Mouse (Mus musculus): ENCODE measurements at regions not wholly inside any gene's neighbourhood (a gene's known extent, or its start where the extent isn't known, plus 50 kb on each side); places are given as distances from the start of the nearest gene placed in this dataset.
A peak's percentile ranks its signal among the peaks of the same experiment; 100 is the strongest.

GRCm38 (mm10) chrX:142534780-142535179 is 144.4 kb upstream of the Acsl4 start:
- 33% methylated on average over 8 of the region's 8 CpGs for WGBS
- H3K4me3 ChIP-seq (ENCODE audit: insufficient read depth, low read depth, low read length), result no peak overlapping the region
- no peak for TF ChIP-seq POLR2A (IDR thresholded peaks at IDR 0.05; ENCODE audit: insufficient read depth, low read depth, low read length)
- no peak for TF ChIP-seq CTCF (IDR thresholded peaks at IDR 0.05; ENCODE audit: insufficient read depth, low read depth, low read length)
- no peak overlapping the region for H3K27ac ChIP-seq (ENCODE audit: insufficient read depth, low read depth, low read length)
- H3K4me1 ChIP-seq (ENCODE audit: control insufficient read depth, insufficient read depth, low read length), result no peaks in the 10 kb centered on the region

GRCm38 (mm10) chrX:142535540-142535939 is 145.2 kb upstream of the Acsl4 start:
- H3K4me3 ChIP-seq (ENCODE audit: insufficient read depth, low read depth, low read length), result no peak overlapping the region
- TF ChIP-seq CTCF (IDR thresholded peaks at IDR 0.05; ENCODE audit: insufficient read depth, low read depth, low read length) (no peak), POLR2A (IDR thresholded peaks at IDR 0.05; ENCODE audit: insufficient read depth, low read depth, low read length) (no peak)
- no peak overlapping the region for H3K27ac ChIP-seq (ENCODE audit: insufficient read depth, low read depth, low read length)
- H3K4me1 ChIP-seq (ENCODE audit: control insufficient read depth, insufficient read depth, low read length), result no peaks in the 10 kb centered on the region
- WGBS, result 96% methylated on average over 1 of the region's 1 CpGs

- TF ChIP-seq POLR2A (IDR thresholded peaks at IDR 0.05; ENCODE audit: insufficient read depth, low read depth, low read length), result no peak
- TF ChIP-seq CTCF (IDR thresholded peaks at IDR 0.05; ENCODE audit: insufficient read depth, low read depth, low read length), result no peak
- Histone ChIP-seq H3K4me1 (ENCODE audit: control insufficient read depth, insufficient read depth, low read length) (no peaks in the 10 kb centered on the region), H3K27ac (ENCODE audit: insufficient read depth, low read depth, low read length) (no peak overlapping the region), H3K4me3 (ENCODE audit: insufficient read depth, low read depth, low read length) (no peak overlapping the region)
- 85% methylated on average over 2 of the region's 2 CpGs for WGBS
Measured at GRCm38 (mm10) chrX:142535954-142536353, 145.3 kb upstream of the Tmem164 start.

GRCm38 (mm10) chrX:142537259-142537963 is 143.8 kb upstream of the Tmem164 start:
- Histone ChIP-seq H3K4me1 (ENCODE audit: control insufficient read depth, insufficient read depth, low read length) (no peaks in the 10 kb centered on the region), H3K4me3 (ENCODE audit: insufficient read depth, low read depth, low read length) (no peak overlapping the region), H3K27ac (ENCODE audit: insufficient read depth, low read depth, low read length) (no peak overlapping the region)
- WGBS, result 91% methylated on average over 5 of the region's 5 CpGs
- TF ChIP-seq POLR2A (IDR thresholded peaks at IDR 0.05; ENCODE audit: insufficient read depth, low read depth, low read length), result no peak
- no peak for TF ChIP-seq CTCF (IDR thresholded peaks at IDR 0.05; ENCODE audit: insufficient read depth, low read depth, low read length)

- Histone ChIP-seq H3K4me1 (ENCODE audit: control insufficient read depth, insufficient read depth, low read length) (no peaks in the 10 kb centered on the region), H3K27ac (ENCODE audit: insufficient read depth, low read depth, low read length) (no peak overlapping the region), H3K4me3 (ENCODE audit: insufficient read depth, low read depth, low read length) (no peak overlapping the region)
- TF ChIP-seq POLR2A (IDR thresholded peaks at IDR 0.05; ENCODE audit: insufficient read depth, low read depth, low read length), result no peak
- 0 out of 2 replicates have a peak, but pooled peaks have one; percentile 30 for TF ChIP-seq CTCF (IDR thresholded peaks at IDR 0.05; ENCODE audit: insufficient read depth, low read depth, low read length)
- WGBS, result 22% methylated on average over 7 of the region's 7 CpGs
Measured at GRCm38 (mm10) chrX:142540264-142540663, 140.9 kb upstream of the Tmem164 start.

GRCm38 (mm10) chrX:142552196-142552595 is 129.0 kb upstream of the Tmem164 start:
- no peak overlapping the region for H3K4me3 ChIP-seq (ENCODE audit: insufficient read depth, low read depth, low read length)
- 81% methylated on average over 4 of the region's 4 CpGs for WGBS
- no peaks in the 10 kb centered on the region for H3K4me1 ChIP-seq (ENCODE audit: control insufficient read depth, insufficient read depth, low read length)
- TF ChIP-seq POLR2A (IDR thresholded peaks at IDR 0.05; ENCODE audit: insufficient read depth, low read depth, low read length) (no peak), CTCF (IDR thresholded peaks at IDR 0.05; ENCODE audit: insufficient read depth, low read depth, low read length) (no peak)
- H3K27ac ChIP-seq (ENCODE audit: insufficient read depth, low read depth, low read length), result no peak overlapping the region

- WGBS, result 20% methylated on average over 5 of the region's 5 CpGs
- no peaks in the 10 kb centered on the region for H3K4me1 ChIP-seq (ENCODE audit: control insufficient read depth, insufficient read depth, low read length)
- no peak for TF ChIP-seq POLR2A (IDR thresholded peaks at IDR 0.05; ENCODE audit: insufficient read depth, low read depth, low read length)
- TF ChIP-seq CTCF (IDR thresholded peaks at IDR 0.05; ENCODE audit: insufficient read depth, low read depth, low read length), result no peak
- no peak overlapping the region for H3K27ac ChIP-seq (ENCODE audit: insufficient read depth, low read depth, low read length)
- H3K4me3 ChIP-seq (ENCODE audit: insufficient read depth, low read depth, low read length), result no peak overlapping the region
Measured at GRCm38 (mm10) chrX:142554161-142554560, 127.0 kb upstream of the Tmem164 start.

- Histone ChIP-seq H3K27ac (ENCODE audit: insufficient read depth, low read depth, low read length) (no peak overlapping the region), H3K4me3 (ENCODE audit: insufficient read depth, low read depth, low read length) (no peak overlapping the region), H3K4me1 (ENCODE audit: control insufficient read depth, insufficient read depth, low read length) (0 out of 2 replicates have a peak, but pooled peaks cover 2% of the 10 kb centered on the region)
- WGBS, result 77% methylated on average over 5 of the region's 5 CpGs
- TF ChIP-seq CTCF (IDR thresholded peaks at IDR 0.05; ENCODE audit: insufficient read depth, low read depth, low read length) (no peak), POLR2A (IDR thresholded peaks at IDR 0.05; ENCODE audit: insufficient read depth, low read depth, low read length) (no peak)
Measured at GRCm38 (mm10) chrX:142557496-142557895, 123.7 kb upstream of the Tmem164 start.

- TF ChIP-seq CTCF (IDR thresholded peaks at IDR 0.05; ENCODE audit: insufficient read depth, low read depth, low read length) (no peak), POLR2A (IDR thresholded peaks at IDR 0.05; ENCODE audit: insufficient read depth, low read depth, low read length) (no peak)
- no peak overlapping the region for H3K4me3 ChIP-seq (ENCODE audit: insufficient read depth, low read depth, low read length)
- H3K4me1 ChIP-seq (ENCODE audit: control insufficient read depth, insufficient read depth, low read length), result 0 out of 2 replicates have a peak, but pooled peaks cover 2% of the 10 kb centered on the region
- 32% methylated on average over 2 of the region's 2 CpGs for WGBS
- H3K27ac ChIP-seq (ENCODE audit: insufficient read depth, low read depth, low read length), result no peak overlapping the region
Measured at GRCm38 (mm10) chrX:142560209-142560912, 120.8 kb upstream of the Tmem164 start.

Data from olfactory bulb, adult 2 months (tissue).